Mouse (Mus musculus) lung, postnatal 14 days (tissue): ENCODE measurements around the gene Bmp3.

Experiments
- DNase-seq: peaks from one replicate; pipeline ENCODE4 v3.0.0; 2021

Gene Bmp3

DNA sequence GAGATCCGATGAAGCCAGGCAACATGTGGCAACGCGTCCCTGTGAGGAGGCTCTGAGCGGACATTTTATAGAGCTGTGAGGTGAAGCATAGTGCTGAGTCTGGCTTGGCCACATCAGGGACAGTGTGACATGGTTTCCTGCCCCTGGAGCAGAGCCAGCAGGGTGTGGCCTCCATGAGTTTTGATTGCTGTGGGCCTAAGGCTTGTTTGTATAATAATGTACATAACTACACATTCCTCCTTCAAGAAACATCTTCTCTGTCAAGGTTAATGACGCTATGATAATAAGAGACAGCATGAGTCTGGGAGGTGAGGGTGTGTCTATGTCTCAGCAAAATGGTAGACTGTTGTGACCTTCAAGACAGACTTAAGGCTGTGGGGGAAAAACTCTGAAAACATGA, 64.5 kb downstream of the Bmp3 start:
- DNase-seq = no peak

DNA sequence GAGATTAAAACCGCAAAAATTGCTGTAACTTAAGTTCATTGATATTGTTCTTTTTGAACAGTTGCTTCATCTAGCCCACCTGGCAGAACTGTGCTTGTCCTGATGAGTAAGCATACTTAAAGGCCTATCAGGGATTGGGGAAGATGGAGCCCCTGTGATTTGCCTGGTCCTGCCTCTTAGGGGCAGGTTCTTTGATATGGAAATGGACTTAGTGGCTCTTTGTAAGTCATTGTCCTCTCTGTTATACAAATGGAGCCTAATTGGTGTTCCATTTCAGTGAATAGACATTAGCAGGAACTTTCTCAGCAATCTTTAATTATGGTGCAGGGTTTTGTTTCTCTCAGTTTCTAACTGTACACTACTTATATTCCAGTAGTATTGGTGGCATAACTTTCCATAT, 67.4 kb downstream of the Bmp3 start:
- DNase-seq = no peak

DNA sequence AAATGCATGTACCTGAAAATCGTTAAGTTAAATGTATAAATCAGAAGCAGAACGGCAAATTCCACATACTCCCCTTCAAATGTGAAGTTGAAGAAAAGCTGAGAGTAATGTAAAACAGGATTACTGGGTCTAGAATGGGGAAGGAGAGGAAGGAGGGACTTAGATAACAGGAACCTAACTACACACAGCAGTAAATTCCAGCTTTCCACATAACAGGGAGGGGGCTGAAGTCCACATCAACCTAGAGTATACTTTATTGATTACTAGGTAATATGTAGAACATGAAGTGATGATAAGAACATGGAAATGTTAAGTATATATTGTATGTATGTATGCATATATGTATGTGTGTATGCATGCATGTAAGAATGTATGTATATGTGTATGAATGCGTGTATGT, 68.7 kb downstream of the Bmp3 start:
- no peak for DNase-seq
